Mouse (Mus musculus) forebrain, embryonic 14.5 days (tissue): ENCODE data around the gene Skida1. TPM values are rescaled to one million over a fixed set of nuclear protein-coding genes. Genes with fewer than 3 reads are reported as not detected.

Experiments
- ATAC-seq: fragments of 200-750 bp; cut with Nextera tagmentation; 2 replicates; pipeline ENCODE4 v1.8.0; 2017; ENCODE audit warnings: mild to moderate bottlenecking, moderate library complexity
- DNase-seq: peaks from one replicate; pipeline ENCODE4 v3.0.0-alpha.2; 2015; ENCODE audit warnings: low spot score
- H3K27ac ChIP-seq: fragments of 300-500 bp; sonication (generic); 2 replicates; pipeline ENCODE4 v1.5.1; 2014; ENCODE audit warnings: low read depth, mild to moderate bottlenecking, control low read depth, low read length, moderate library complexity
- H3K27me3 ChIP-seq: fragments of 300-500 bp; sonication (generic); replicated peaks from 2 replicates; pipeline ENCODE4 v1.6.1; 2014; ENCODE audit warnings: low read length, control low read depth, mixed read lengths; ENCODE audit not compliant: control insufficient read depth, insufficient read depth
- H3K36me3 ChIP-seq: fragments of 300-500 bp; sonication (generic); 2 replicates; pipeline ENCODE4 v1.6.1; 2014; ENCODE audit warnings: low read length, control low read depth; ENCODE audit not compliant: control insufficient read depth, insufficient read depth
- H3K4me1 ChIP-seq: fragments of 300-500 bp; sonication (generic); 2 replicates; pipeline ENCODE4 v1.6.1; 2014; ENCODE audit warnings: antibody characterized with exemption, low read length, control low read depth; ENCODE audit not compliant: control insufficient read depth, insufficient read depth
- H3K4me2 ChIP-seq: fragments of 300-500 bp; sonication (generic); 2 replicates; pipeline ENCODE4 v1.6.1; 2014; ENCODE audit warnings: mild to moderate bottlenecking, control low read depth, low read length
- H3K4me3 ChIP-seq: fragments of 300-500 bp; sonication (generic); 2 replicates; pipeline ENCODE4 v1.5.1; 2014; ENCODE audit warnings: low read depth, low read length, control low read depth
- H3K9ac ChIP-seq: fragments of 300-500 bp; sonication (generic); 2 replicates; pipeline ENCODE4 v1.6.1; 2014; ENCODE audit warnings: mild to moderate bottlenecking, low read length, control low read depth, moderate library complexity
- H3K9me3 ChIP-seq: fragments of 300-500 bp; sonication (generic); replicated peaks from 2 replicates; pipeline ENCODE4 v1.6.1; 2016; ENCODE audit warnings: low read length, control low read depth, mixed read lengths; ENCODE audit not compliant: control insufficient read depth
- WGBS: fragments of 180-500 bp; shearing (Covaris S2); extraction: QIAGEN DNeasy Blood & Tissue Kit; methylation state at CpG from one replicate; pipeline ENCODE4 v1.1.7; 2014; 5-methylcytosine and 5-hydroxymethylcytosine counted together
- polyA plus RNA-seq: library from polyadenylated mRNA; unstranded; fragments of >200 nt; fragmentation: Nextera tagmentation; extraction: Ambion mirVana; gene quantifications from 2 replicates; pipeline ENCODE4 v1.2.1, GENCODE M21; 2014

The Skida1 gene
- polyA plus RNA-seq, 1 experiment from 2014 or later = 13.2 TPM

GRCm38 (mm10) chr2:18046186-18046585 lies 2.7 kb downstream of the Skida1 start:
- peaks cover 28% of the 10 kb centered on the region for H3K4me1 ChIP-seq

DNA sequence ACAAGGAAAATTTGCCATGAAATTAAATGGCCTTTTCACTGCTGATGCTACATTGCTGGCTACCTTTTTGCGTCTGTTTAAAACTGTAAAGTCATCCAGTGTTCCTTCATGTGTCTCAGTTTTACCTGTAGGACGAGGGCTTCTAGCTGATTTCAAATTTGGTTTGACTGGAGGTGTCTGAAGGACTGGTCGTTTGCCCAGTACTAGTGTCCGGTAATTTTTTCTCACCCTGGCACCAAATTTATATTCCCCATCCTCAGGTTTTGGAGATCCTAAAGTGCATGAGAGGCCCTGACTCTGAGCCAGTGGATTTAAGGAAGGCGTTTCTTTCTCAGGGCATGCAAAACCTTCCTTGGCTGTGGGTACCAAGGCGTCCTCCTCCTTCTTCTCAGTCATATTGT lies 3.1 kb downstream of the Skida1 start:
- DNase-seq = peak; percentile 31
- H3K4me1 ChIP-seq = peaks cover 32% of the 10 kb centered on the region

More at GRCm38 (mm10) chr2:18046186-18046585, 2.7 kb downstream of the Skida1 start:
- no peaks in the 10 kb centered on the region for H3K9me3 ChIP-seq
- H3K4me3 ChIP-seq = peak overlapping the region; percentile 98
- H3K9ac ChIP-seq = peak overlapping the region; percentile 100
- WGBS = 0% methylated on average over 4 of the region's 4 CpGs
- DNase-seq (no peak), ATAC-seq (no peak)
- H3K36me3 ChIP-seq = no peaks in the 10 kb centered on the region
- H3K27me3 ChIP-seq = no peaks in the 10 kb centered on the region
- H3K4me2 ChIP-seq = peak overlapping the region; percentile 94
- H3K27ac ChIP-seq = peak overlapping the region; percentile 100

GRCm38 (mm10) chr2:18045143-18045780 lies 3.6 kb downstream of the Skida1 start:
- peak overlapping the region; percentile 98 for H3K4me3 ChIP-seq
- no peaks in the 10 kb centered on the region for H3K27me3 ChIP-seq
- peak overlapping the region; percentile 100 for H3K27ac ChIP-seq
- H3K9ac ChIP-seq = peak overlapping the region; percentile 100
- H3K36me3 ChIP-seq = no peaks in the 10 kb centered on the region; the same call in 1 of the 2 replicates
- H3K4me1 ChIP-seq = peaks cover 38% of the 10 kb centered on the region
- H3K9me3 ChIP-seq = no peaks in the 10 kb centered on the region
- peak overlapping the region; percentile 94 for H3K4me2 ChIP-seq
- no peak for ATAC-seq
- DNase-seq = peak; percentile 43
- WGBS = under 1% methylated on average over 7 of the region's 7 CpGs

More for the DNA sequence above, 3.1 kb downstream of the Skida1 start:
- H3K27me3 ChIP-seq = no peaks in the 10 kb centered on the region
- ATAC-seq = no peak
- H3K27ac ChIP-seq = peak overlapping the region; percentile 100
- WGBS = 2% methylated on average over 6 of the region's 6 CpGs
- H3K9ac ChIP-seq = peak overlapping the region; percentile 100
- no peaks in the 10 kb centered on the region for H3K9me3 ChIP-seq
- H3K4me3 ChIP-seq = peak overlapping the region; percentile 98
- peak overlapping the region; percentile 94 for H3K4me2 ChIP-seq
- H3K36me3 ChIP-seq = no peaks in the 10 kb centered on the region; the same call in 1 of the 2 replicates

DNA sequence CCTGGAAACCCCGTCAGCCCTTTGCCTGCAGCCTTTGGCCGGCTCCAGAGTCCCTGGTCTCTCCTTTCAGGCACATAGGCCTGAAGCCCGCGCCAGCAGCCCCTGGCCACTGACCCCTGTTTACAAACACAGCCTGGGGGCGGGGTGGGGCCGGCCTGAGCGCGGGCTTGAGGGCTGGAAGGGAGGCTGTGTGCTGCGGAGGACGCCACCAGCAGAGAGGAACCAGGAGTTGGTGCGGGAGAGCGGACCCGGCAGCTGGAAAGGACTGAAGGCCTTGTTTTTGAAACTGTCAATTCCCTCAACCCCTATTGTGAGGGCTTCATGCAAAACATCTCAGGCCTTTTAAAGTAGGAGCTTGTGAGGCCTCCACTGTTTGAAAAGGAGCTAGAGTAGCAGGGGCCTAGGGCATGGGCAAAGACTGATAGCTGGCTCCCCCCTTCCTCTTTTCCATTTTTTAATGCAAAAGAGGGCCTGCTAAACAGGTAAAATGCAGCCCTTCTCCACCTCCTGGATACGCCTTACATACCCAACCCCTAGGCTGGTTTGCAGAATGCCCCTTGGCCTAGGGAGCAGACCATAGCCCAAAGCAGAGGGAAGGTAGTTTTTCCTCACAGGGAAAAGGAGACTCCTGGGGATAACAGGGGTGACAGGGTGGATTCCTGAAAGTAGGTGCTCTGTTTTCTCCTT lies 7.5 kb downstream of the Skida1 start:
- Histone ChIP-seq H3K9ac (peak overlapping the region; percentile 76), H3K4me2 (peak overlapping the region; percentile 94), H3K36me3 (no peaks in the 10 kb centered on the region; the same call in 1 of the 2 replicates), H3K27ac (peak overlapping the region; percentile 94), H3K4me3 (peak overlapping the region; percentile 98), H3K4me1 (peaks cover 62% of the 10 kb centered on the region), H3K27me3 (no peaks in the 10 kb centered on the region), H3K9me3 (no peaks in the 10 kb centered on the region)
- peak; percentile 87 for ATAC-seq
- WGBS = under 1% methylated on average over 14 of the region's 14 CpGs
- DNase-seq = peak; percentile 91

- Histone ChIP-seq H3K27me3 (no peaks in the 10 kb centered on the region), H3K4me2 (peak overlapping the region; percentile 94), H3K4me1 (peaks cover 64% of the 10 kb centered on the region), H3K27ac (peak overlapping the region; percentile 94), H3K36me3 (no peaks in the 10 kb centered on the region; the same call in 1 of the 2 replicates), H3K4me3 (peak overlapping the region; percentile 98), H3K9me3 (no peaks in the 10 kb centered on the region), H3K9ac (peak overlapping the region; percentile 76)
- DNase-seq (peak; percentile 55), ATAC-seq (peak; percentile 35)
- WGBS = 3% methylated on average over 27 of the region's 27 CpGs
Measured at GRCm38 (mm10) chr2:18040347-18041160, 8.3 kb downstream of the Skida1 start.

DNA sequence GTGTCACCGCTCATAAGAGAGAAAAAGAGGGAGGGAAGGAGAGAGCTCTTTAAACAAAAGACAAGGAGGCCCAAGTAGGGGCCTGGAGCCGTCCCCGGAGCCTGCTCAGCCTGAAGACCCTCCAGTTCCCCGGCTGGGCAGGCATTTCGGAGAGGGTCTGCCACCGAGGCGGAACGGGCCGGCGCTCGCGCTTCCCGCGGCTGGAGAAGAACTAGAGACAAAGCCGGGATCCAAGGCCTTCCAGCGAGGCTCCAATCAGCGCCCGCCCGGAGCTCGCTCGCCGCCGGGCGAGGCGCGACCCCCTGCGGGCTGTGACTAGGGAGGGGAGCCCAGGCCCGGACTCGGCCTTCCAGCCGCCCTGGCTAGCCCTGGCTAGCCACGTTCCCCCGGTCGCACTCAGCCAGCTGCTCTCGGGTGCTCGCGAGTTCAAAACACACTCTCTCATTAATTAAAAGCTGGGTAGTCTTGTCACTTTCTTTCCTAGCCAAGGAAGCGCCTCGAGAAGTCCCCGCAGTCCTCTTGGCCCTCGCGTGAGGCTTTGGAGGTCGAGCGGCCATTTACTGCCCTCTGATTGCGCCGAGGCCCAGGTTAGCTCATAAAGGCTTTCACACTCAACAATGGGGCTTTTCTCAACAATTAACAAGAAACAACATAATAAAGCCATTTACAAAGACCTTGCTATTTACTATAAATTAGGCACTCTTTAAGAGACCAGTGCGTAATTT lies 9.1 kb downstream of the Skida1 start:
- Histone ChIP-seq H3K36me3 (no peaks in the 10 kb centered on the region; the same call in 1 of the 2 replicates), H3K4me3 (peak overlapping the region; percentile 98), H3K27ac (peak overlapping the region; percentile 94), H3K4me2 (peak overlapping the region; percentile 94), H3K9me3 (no peaks in the 10 kb centered on the region), H3K27me3 (no peaks in the 10 kb centered on the region), H3K9ac (peak overlapping the region; percentile 76), H3K4me1 (peaks cover 68% of the 10 kb centered on the region)
- 1% methylated on average over 46 of the region's 46 CpGs for WGBS
- DNase-seq (peak; percentile 73), ATAC-seq (peak; percentile 56)

- Histone ChIP-seq H3K4me1 (peaks cover 70% of the 10 kb centered on the region), H3K27me3 (no peaks in the 10 kb centered on the region), H3K27ac (peak overlapping the region; percentile 94; the same call in 1 of the 2 replicates), H3K4me2 (peak overlapping the region; percentile 94), H3K4me3 (peak overlapping the region; percentile 98; the same call in 1 of the 2 replicates), H3K9me3 (no peaks in the 10 kb centered on the region), H3K9ac (peak overlapping the region; percentile 76), H3K36me3 (no peaks in the 10 kb centered on the region; the same call in 1 of the 2 replicates)
- ATAC-seq (no peak), DNase-seq (peak; percentile 55)
- WGBS = 17% methylated on average over 10 of the region's 10 CpGs
Measured at GRCm38 (mm10) chr2:18038895-18039371, 9.9 kb downstream of the Skida1 start.
